Comparison of ENCODE assay signal across 13 mouse cellular contexts in the genomic region with DNA sequence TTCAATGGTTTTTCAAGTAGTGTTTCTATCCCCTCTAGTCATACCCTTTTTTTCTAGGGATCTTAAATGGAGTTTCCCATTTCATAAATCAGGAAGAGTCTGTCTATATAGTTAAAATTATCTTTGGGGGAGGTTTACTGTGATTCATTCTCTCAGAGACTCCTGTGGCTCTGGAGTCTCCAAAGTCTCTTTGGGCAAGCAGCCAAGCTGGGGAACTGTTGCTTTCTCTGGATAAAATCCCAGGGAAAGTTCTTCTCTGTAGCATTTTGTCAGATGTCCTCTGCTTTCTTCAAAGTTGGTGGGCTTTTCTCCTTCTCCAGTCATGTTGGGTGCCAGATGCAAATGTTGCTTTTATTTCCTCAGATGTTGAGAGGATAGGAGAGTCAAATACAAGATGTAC.
DNase-seq lines count a peak whose midpoint lies in the region; ATAC-seq and TF ChIP-seq lines count a peak whose summit lies in the region.
"Had no signal": no experiment of that assay in that cellular context is flagged by ENCODE, and none has a peak within 500 bp of the region (broad histone marks: within the 10 kb centered on the region; RNA-seq: fewer than 3 reads in every experiment).

No protein-coding gene starts in this region.

- no peak overlapping the region for H3K4me3 ChIP-seq in forebrain, embryonic 14.5 days (ENCODE audit: low read depth, low read length)
- no peak overlapping the region for H3K4me3 ChIP-seq in forebrain, embryonic 12.5 days (replicated peaks)
- no peak overlapping the region for H3K4me3 ChIP-seq in limb, embryonic 14.5 days (replicated peaks; ENCODE audit: low read length)
- no peak overlapping the region for H3K4me3 ChIP-seq in limb, embryonic 10.5 days
- H3K4me3 ChIP-seq in left cerebral cortex, adult 2 months: no peak overlapping the region
- H3K4me3 ChIP-seq: embryonic facial prominence, embryonic 13.5 days; neural tube, embryonic 12.5 days had no signal

- no peak overlapping the region for H3K9ac ChIP-seq in forebrain, embryonic 14.5 days (ENCODE audit: low read length)
- H3K9ac ChIP-seq in forebrain, embryonic 12.5 days: no peak overlapping the region
- no peak overlapping the region for H3K9ac ChIP-seq in limb, embryonic 14.5 days (ENCODE audit: low read depth, low read length, severe bottlenecking)
- H3K9ac ChIP-seq: embryonic facial prominence, embryonic 13.5 days; neural tube, embryonic 12.5 days had no signal

- H3K27ac ChIP-seq in forebrain, embryonic 14.5 days (ENCODE audit: low read depth, low read length): no peak overlapping the region
- H3K27ac ChIP-seq in forebrain, embryonic 12.5 days: no peak overlapping the region
- no peak overlapping the region for H3K27ac ChIP-seq in limb, embryonic 14.5 days (replicated peaks; ENCODE audit: low read depth, low read length)
- H3K27ac ChIP-seq in limb, embryonic 10.5 days: no peak overlapping the region
- no peak overlapping the region for H3K27ac ChIP-seq in left cerebral cortex, adult 2 months
- H3K27ac ChIP-seq: embryonic facial prominence, embryonic 13.5 days; neural tube, embryonic 12.5 days had no signal

- H3K36me3 ChIP-seq in forebrain, embryonic 14.5 days (ENCODE audit: control insufficient read depth, insufficient read depth, low read length): no peaks in the 10 kb centered on the region
- no peaks in the 10 kb centered on the region for H3K36me3 ChIP-seq in forebrain, embryonic 12.5 days (replicated peaks)
- no peaks in the 10 kb centered on the region for H3K36me3 ChIP-seq in limb, embryonic 14.5 days (ENCODE audit: control insufficient read depth, insufficient read depth, low read length)
- no peaks in the 10 kb centered on the region for H3K36me3 ChIP-seq in limb, embryonic 10.5 days
- H3K36me3 ChIP-seq: embryonic facial prominence, embryonic 13.5 days; neural tube, embryonic 12.5 days had no signal

- H3K4me2 ChIP-seq in forebrain, embryonic 14.5 days (ENCODE audit: low read length): no peak overlapping the region
- no peak overlapping the region for H3K4me2 ChIP-seq in forebrain, embryonic 12.5 days
- H3K4me2 ChIP-seq in limb, embryonic 14.5 days (replicated peaks; ENCODE audit: low read depth, low read length, severe bottlenecking): no peak overlapping the region
- H3K4me2 ChIP-seq: embryonic facial prominence, embryonic 13.5 days; neural tube, embryonic 12.5 days had no signal

- peak; percentile 33 for DNase-seq in forebrain, embryonic 14.5 days (ENCODE audit: low spot score)
- peak; percentile 12 for DNase-seq in limb, embryonic 14.5 days (ENCODE audit: low spot score)
- no peak for DNase-seq in limb, embryonic 10.5 days (ENCODE audit: low spot score)
- peak; percentile 33 to 52 for DNase-seq in left cerebral cortex, adult 2 months (ENCODE audit: extremely low spot score in 1 of 2, low spot score in 2 of 2)
- DNase-seq in right cerebral cortex, postnatal 4 days: peak; percentile 7
- DNase-seq in testis, postnatal 10 days (ENCODE audit: low spot score): no peak
- DNase-seq: cerebellum, adult 9-10 months; gastrocnemius, postnatal 25 days had no signal

- intact Hi-C loops in left cerebral cortex, adult 2 months (cut with DNase I): no loop called here

- ATAC-seq in forebrain, embryonic 14.5 days: no peak
- no peak for ATAC-seq in forebrain, embryonic 12.5 days (ENCODE audit: low FRiP score)
- no peak for ATAC-seq in limb, embryonic 14.5 days (ENCODE audit: low FRiP score, low read depth)
- ATAC-seq in megakaryocyte, adult 5-6 weeks (ENCODE audit: poor library complexity, severe bottlenecking): no peak
- ATAC-seq: intestine, embryonic 16.5 days had no signal

- no peak for TF ChIP-seq CTCF in left cerebral cortex, adult 2 months (IDR thresholded peaks at IDR 0.05)

- no peak for TF ChIP-seq POLR2A in limb, embryonic 14.5 days (IDR thresholded peaks at IDR 0.05; ENCODE audit: borderline replicate concordance, extremely low read depth, insufficient read depth, insufficient read length)

- no peaks in the 10 kb centered on the region for H3K4me1 ChIP-seq in forebrain, embryonic 14.5 days (ENCODE audit: control insufficient read depth, insufficient read depth, low read length)
- no peaks in the 10 kb centered on the region for H3K4me1 ChIP-seq in forebrain, embryonic 12.5 days
- H3K4me1 ChIP-seq in limb, embryonic 14.5 days (ENCODE audit: control insufficient read depth, insufficient read depth, low read length): no peaks in the 10 kb centered on the region
- no peaks in the 10 kb centered on the region for H3K4me1 ChIP-seq in limb, embryonic 10.5 days
- H3K4me1 ChIP-seq: embryonic facial prominence, embryonic 13.5 days; neural tube, embryonic 12.5 days had no signal

- no peaks in the 10 kb centered on the region for H3K9me3 ChIP-seq in forebrain, embryonic 14.5 days (replicated peaks; ENCODE audit: control insufficient read depth, low read length)
- H3K9me3 ChIP-seq in forebrain, embryonic 12.5 days: no peaks in the 10 kb centered on the region
- H3K9me3 ChIP-seq in limb, embryonic 14.5 days (ENCODE audit: control insufficient read depth, low read length): no peaks in the 10 kb centered on the region; the same call in 1 of the 2 replicates
- no peaks in the 10 kb centered on the region for H3K9me3 ChIP-seq in limb, embryonic 10.5 days (replicated peaks)
- H3K9me3 ChIP-seq: embryonic facial prominence, embryonic 13.5 days; neural tube, embryonic 12.5 days had no signal

- no peaks in the 10 kb centered on the region for H3K27me3 ChIP-seq in forebrain, embryonic 14.5 days (replicated peaks; ENCODE audit: control insufficient read depth, insufficient read depth, low read length)
- H3K27me3 ChIP-seq in forebrain, embryonic 12.5 days: no peaks in the 10 kb centered on the region
- H3K27me3 ChIP-seq in limb, embryonic 14.5 days (ENCODE audit: control insufficient read depth, insufficient read depth, low read length): no peaks in the 10 kb centered on the region
- no peaks in the 10 kb centered on the region for H3K27me3 ChIP-seq in limb, embryonic 10.5 days (ENCODE audit: low read depth, poor library complexity, severe bottlenecking)
- H3K27me3 ChIP-seq: embryonic facial prominence, embryonic 13.5 days; neural tube, embryonic 12.5 days had no signal

Comparison
In these comparisons a context has a peak if more than half of its experiments do, and no peak if none do; other contexts are left out.
1. DNase-seq: peak in forebrain, embryonic 14.5 days (single experiment), limb, embryonic 14.5 days (single experiment), left cerebral cortex, adult 2 months (2 of 2) and right cerebral cortex, postnatal 4 days (single experiment); none in limb, embryonic 10.5 days (single experiment) and testis, postnatal 10 days (single experiment).